Mouse (Mus musculus) c-Kit-positive CD71-positive TER-119-negative erythroid progenitor cells, embryonic 14.5 days (primary cell): ENCODE results near the gene Mapk1ip1l.

Source experiments
- DNase-seq: peaks from one replicate; pipeline ENCODE4 v3.0.0-alpha.2; 2013; ENCODE audit warnings: low read depth

The Mapk1ip1l gene

DNA sequence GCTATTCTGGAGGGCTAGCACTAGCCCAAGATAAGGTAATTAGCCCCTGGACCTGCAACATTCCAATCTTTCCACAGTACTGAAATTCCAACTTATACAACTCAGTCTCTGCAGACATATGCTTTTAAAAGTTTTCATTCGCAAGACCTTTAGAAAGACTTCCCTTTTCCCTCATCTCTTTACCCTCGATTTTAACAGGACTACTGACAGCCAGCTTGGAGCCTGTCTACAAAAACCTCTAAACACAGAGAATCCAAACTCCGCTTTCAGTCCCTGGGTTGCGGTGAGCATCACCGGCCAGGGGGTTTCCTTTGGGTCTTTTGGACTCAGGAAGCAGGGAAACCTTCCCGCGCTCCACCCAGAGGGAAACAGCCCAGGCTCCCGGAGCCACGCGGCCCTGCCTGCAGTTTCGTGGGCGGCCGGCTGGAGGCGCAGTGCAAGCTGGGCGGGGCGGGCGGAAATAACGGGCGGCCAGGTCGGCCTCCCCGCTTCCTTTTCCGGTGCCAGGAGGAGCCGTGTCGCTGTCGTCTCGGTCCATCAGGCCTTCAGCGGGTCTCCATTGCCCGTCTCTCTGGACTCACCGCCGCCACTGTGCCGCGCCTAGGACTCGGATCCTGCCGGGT lies at the start of gene Mapk1ip1l:
TSS of gene Mapk1ip1l (plus strand) at position 482 of the 623 bp plus-strand sequence.
- peak; percentile 76 for DNase-seq

DNA sequence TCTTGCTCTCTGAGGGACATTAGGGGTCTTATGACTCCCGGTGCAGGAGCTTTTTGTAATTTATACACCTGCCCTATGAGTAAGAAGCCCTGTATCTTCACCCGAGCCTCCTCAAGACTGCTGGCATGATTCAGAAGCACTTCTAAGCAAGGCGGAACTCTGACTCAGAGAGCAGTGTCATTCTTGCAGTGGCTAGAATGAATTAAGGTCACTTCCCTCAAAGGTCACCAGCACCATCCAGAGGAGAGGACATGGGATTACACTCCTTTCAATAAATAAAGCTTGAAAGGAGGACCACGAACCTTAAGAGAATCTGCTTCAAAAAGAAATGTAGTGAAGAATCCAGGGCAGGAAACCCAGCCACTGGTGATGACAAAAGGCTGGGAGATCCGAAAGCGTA lies 48.2 kb upstream of the Mapk1ip1l start:
- no peak for DNase-seq

DNA sequence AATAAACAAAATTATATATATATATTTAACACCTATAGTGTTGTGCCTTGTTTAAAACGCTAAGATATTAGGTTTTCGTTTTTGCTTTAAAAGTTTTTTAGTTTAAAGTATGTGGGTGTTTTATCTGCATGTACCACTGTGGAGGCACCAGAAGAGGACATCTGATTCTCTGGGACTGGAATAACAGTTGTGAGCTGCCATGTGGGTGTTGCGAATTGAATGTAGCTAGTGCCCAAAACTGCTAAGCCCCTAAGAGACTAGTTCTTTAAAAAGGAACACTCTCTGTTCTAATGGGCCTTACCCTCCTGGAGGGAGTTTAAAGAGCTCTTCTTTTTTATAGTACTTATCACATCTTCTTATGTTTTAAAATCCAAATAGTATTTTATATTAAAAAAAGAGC lies 33.2 kb upstream of the Mapk1ip1l start:
- DNase-seq: no peak

DNA sequence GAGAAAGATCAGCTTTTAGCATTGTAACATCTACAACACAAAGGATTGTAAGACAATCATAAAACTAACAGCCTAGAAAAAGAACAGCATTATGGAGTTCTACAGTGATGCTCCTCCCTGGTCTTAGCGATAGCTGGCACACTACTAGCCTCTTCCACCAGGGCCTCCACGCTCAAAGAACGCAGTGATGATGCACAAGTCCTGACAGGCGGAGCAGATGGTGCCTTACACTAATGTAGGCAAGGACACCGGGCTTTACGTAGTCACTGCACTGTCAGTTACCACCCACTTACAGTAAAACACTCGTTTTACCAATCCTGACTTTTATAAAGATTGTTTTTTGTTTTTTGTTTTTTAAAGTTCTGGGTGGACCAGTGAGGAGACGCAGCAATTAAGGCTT lies 32.2 kb upstream of the Mapk1ip1l start:
- DNase-seq: no peak

DNA sequence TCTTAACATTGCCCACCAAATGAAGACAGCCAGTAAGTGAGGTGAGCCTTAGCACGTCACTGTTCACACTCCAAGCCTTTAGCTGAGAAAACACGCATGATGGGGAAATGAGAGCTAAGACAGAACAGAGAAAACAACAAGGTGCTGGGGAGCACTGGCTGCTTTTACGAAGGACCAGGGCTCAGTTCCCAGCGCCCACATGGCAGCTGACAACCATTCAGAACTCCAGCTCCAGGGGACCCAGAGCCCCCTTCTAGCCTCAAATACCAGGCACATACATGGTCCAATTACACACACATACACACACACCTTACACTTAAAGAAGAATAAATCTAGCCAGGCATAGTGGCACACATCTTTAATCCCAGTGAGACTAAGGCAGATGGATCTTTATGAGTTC lies 29.0 kb upstream of the Mapk1ip1l start:
- no peak for DNase-seq

DNA sequence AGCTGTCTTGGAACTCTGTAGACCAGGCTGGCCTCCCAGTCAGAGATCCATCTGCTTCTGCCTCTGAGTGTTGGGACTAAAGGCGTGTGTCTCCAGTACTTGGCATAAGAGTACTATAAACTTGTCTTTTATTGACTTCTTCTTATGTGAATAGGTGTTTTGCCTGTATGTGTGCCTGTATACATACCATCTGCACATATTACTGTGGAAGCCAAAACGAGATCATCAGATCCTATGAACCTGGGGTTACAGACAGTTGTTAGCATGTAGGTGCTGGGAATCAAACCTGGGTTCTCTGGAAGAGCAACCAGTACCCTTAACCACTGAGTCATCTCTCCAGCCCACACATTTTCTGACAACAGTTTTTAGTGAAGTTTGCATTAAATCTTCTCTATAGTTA lies 28.4 kb upstream of the Mapk1ip1l start:
- no peak for DNase-seq

DNA sequence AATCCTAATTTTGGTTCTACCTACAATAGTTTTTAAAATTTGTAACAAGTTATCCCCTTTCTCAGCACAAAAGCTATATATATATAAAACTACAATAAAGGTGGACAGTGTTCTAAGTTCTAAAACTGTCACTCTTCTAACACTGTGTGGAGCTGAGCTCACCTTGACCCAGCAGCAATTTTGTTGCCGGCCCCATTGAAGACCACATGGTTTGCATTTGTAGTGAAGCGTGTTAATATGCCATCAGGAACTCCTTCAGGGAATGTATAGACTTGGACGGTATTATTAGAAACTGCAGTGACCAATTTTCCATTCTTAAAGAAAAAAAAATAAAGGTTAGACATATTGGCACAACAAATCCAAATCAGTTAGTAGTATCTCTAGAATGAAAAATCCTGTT lies 24.3 kb upstream of the Mapk1ip1l start:
- no peak for DNase-seq

DNA sequence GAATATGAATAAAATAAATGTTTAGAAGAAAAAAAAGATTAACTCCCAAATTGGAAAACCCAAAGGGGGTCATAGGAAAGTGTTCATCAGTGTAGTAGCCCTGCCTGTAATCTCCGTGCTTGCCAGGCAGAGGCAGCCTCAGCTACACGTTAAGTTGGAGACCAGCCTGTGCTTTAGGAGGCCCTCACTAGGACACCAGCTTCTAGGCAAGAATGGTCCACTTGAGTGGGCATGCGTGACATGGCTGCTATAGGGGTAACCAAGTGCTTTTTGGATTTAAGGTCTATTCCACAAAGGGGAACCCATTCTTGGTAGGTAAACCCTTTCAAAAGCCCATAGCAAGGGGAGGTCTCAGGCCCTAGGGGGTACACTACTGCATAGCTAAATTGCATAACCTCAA lies 22.6 kb upstream of the Mapk1ip1l start:
- DNase-seq: peak; percentile 63

DNA sequence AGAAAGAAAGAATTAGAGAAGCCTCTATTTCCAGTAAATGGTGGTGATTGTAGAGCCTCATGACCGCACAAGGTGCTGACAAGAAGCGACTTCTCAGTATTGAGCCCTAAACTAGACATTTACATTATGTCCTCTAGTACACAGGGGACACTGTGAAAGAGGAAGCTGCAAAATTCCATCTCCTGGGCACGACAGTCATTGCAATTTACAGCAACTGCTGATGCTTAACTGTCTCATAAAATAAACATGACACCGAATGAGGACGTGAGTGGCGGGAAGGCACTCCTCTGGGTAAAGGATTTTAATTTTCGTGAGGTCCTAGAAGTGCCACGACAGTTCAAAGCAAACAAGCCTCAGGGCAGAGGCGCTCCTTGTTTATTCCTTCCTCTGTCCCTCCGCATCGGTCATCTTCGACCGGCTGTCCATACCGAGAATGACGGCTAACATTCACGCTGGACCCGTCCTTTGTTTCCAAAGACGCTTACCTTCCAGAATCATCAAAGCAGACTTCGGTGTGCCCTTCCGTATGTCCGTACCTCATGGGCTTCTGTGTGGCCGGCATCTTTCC lies 21.9 kb upstream of the Mapk1ip1l start:
- no peak for DNase-seq

DNA sequence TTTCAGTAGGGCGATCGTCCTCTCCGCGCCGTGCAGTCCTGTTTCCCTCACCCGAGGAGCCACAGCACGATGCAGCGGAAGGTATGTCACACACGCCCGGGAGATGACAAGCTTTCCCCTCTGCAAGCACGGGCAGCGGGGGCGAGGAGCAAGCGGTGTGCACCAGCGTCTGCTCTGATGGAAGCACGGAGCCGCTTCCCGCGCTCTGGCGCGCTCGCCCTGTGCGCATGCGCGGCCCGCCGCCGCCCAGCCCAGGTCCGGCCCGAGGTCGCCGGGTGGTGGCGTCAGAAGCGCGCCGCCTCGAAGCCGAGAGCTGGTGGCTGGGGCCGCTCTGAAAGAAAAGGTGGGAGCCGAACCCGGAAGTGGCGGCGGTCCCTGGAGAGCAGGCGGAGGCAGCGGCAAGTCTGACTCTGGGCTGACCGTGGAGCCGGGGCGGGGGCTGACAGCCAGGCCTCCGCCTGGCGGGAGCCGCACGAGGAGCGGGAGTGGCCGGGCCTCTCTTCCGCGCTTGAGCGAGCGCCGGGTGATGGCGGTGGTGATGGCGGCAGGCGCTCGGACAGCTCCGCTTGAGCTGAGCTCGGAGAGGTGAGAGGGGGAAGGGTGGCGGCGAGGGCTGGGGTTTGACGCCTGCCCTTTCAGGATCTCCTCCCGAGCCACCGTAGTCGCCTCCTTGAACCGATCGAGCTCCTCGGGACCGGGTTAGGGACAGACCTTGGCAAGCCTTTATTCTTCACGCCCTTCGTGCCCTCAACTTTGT lies 21.3 kb upstream of the Mapk1ip1l start, which contains the start of the genes Wdhd1 and Socs4:
TSS of gene Wdhd1 (minus strand) at position 221 of the 757 bp plus-strand sequence.
TSS of gene Socs4 (plus strand) at position 295 of the 757 bp plus-strand sequence.
- DNase-seq: peak; percentile 84

DNA sequence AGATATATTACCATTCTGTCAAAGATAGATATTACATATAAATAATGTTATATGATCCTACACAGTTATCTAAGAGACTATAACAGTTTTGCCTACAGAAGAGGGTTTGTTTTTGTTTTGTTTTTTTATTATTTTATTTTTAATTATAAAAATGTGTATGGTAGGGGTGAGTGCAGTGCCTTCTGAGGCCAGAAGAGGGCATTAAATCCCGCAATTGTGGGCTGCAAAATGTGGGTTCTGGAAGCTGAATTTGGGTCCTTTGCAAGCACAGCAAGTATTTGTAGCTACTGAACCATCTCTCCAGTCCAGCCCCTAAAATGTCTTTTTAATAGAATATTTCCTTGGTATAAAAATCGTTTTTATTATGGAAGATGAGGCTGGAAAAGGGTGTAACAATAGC lies 19.0 kb upstream of the Mapk1ip1l start:
- no peak for DNase-seq

DNA sequence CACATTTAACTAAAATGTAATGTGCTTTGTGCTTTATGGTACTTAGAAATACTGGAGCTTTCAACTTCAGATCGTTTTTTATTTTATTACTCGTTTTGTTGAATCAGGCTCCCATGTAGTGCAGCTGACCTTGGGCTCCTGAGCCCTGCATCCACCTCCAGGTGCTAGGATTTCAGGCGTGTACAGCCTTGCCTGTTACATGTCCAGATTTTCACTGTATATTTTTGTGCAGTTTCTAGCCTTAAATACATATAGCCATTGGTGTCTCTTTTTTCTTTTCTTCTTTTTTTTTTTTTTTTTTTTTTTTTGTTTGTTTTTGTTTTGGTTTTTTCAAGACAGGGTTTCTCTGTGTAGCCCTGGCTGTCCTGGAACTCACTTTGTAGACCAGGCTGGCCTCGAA lies 16.5 kb upstream of the Mapk1ip1l start:
- no peak for DNase-seq

DNA sequence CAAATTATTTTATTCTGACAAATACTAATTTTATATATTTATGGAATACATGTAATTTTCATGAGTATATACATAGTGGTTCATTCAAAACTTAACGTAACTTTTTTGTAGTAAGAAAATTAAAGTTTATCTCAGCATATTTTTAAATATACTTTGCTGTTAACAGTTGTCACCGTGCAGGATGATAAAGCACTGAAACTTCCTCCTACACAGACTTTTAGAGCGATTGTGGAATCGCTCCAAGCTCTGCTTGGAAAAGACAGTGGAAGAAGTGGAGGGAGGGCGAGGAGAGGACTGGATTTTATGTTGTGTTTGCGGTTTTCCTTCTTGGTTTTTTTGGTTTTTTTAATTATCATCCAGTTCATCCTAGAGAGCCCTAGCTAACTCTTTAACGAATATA lies 14.5 kb upstream of the Mapk1ip1l start:
- DNase-seq: no peak

DNA sequence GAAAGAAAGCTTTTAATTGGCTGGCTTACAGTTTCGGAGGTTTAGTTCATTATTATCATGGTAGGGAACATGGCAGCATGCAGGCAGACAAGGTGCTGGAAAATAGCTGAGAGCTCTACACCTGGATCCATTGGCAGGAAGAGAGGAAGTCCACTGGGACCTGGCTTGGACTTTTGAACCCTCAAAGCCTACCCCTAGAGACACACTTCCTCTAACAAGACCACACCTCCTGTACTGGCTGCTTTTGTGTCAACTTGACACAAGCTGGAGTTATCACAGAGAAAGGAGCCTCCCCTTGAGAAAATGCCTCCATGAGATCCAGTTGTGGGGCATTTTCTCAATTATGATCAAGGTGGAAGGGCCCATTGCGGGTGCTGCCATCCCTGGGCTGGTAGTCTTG lies 12.8 kb upstream of the Mapk1ip1l start:
- DNase-seq: no peak

DNA sequence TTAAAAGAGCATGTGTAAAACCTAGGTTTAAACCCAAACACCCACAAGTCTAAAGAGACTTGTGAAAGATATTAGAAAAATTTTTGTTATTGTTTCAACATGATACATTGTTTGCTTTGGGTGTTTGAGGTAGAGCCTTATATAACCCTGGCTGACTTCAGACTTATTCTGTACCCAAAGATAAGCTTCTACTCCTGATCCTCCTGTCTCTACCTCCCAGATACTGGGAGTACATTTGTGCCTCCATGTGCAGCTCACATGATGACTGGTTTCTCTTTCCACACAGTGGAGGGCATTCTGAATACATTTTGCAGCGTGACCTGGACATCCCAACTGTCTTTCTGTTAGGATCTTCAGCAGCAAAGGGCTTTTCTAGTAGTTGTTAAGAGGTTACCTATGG lies 11.9 kb upstream of the Mapk1ip1l start:
- DNase-seq: no peak

DNA sequence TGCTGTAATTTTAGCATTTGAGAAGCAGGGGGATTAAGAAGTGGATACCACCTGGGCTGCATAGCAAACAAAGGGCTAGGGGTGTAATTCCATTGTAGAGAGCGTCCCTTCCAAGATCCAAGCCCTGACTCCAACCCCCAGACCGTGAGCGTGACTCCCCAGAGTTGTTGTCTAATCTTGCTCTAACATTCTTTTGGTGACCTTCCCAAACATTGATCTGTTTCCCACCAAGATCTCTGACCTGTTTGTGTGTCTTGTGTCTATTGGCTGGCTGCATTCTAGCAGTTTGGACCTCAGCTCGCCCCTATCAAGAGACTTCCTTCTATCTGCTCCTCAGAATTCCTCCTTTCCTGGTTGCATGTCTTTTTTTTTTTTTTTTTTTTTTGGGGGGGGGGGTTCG lies 11.0 kb upstream of the Mapk1ip1l start:
- DNase-seq: no peak

DNA sequence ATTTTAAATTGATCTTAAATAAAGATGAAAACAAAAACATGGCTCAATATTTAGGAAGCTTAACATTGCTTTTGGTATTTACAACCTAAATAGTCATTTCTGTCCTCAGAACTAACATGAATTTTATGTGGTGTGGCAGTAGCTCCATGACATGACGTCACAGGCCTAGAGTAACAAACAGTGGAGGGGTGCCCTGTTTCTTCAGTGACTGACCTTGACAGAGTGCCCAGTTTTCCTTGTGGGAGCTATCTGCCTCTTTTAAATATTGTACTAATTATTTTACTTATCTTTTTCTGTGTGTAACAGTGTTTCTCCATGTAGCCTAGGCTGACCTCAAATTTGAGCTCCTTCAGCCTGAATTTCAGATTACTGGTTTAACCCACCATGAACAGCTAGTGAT lies 6.3 kb upstream of the Mapk1ip1l start:
- no peak for DNase-seq

DNA sequence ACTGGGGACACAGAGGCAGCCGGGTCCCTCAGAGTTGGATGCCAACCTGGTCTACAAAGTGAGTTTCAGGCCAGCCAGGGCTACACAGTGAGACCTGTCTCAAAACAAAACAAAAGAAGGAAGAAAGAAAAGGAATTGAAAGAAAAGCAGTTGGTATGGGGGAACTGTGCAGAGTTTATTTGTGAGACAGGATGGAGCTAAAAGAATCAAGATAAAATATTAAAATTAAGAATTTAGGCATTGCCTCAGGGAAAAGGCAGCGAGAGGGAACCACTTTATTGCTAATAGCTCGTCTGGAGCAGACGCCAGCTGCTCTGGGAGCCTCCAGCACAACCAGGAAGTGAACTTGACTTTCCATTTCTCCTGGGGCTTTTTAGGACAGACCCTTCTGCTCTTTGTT lies 3.9 kb upstream of the Mapk1ip1l start:
- DNase-seq: no peak

DNA sequence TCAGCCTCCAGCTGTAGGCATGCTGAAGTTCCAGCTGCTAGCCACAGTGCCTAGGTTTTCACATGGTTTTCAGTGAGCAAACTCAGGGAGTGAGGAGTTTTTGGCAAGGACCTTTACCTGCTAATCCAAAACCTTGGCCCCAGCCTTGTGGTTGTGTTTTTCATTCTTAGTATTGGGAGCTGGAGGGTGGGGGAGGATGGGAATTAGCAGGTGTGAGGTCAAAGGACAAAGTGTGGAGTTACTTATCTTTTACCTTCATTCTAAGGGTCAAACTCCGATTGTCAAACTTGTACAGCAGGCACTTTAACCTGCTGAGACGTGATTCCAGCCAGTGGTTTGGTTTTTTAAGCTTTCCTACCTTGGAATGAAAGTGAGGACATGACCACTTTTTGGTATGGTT lies 1.8 kb upstream of the Mapk1ip1l start:
- DNase-seq: no peak

DNA sequence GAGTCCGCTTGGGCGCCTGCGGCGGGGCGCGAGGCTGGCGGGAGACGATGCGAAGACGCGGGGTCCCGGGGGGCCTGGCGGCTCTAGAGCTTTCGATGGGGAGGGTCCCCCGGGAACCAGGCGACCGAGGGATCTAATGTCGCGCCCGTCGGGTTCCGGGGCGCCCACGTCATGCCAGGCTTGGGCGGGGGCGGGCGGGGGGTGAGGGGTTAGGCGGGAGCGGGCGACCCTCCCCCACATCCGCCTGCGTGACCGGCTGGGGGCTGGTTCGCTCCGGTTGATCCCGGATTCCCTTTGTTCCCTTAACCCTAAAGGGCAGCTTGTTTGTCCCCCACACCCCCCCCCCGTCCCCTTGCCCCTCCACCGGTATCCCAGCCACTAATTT lies 334 bp downstream of the Mapk1ip1l start:
- no peak for DNase-seq

DNA sequence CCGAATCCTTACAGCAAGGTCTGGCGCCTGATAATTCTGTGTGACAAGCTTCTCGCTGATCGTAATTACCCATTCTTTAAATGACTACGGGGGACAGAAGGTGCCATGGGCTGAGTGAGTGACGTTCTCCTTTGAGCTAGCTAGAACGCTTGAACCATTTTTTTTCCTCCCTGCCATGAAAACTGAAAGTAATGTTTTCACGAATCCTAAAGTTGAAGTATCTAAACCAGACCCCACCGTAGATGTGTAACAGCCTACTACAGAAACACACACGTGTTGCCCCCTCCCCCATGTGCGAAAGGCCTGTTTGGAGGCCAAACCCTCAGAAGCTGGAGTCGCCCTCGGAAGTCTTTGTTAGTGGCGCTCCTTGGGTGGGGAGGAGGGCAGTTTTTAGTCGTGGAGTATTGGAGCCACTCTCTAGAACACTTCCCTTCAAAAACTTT lies 774 bp downstream of the Mapk1ip1l start:
- no peak for DNase-seq

DNA sequence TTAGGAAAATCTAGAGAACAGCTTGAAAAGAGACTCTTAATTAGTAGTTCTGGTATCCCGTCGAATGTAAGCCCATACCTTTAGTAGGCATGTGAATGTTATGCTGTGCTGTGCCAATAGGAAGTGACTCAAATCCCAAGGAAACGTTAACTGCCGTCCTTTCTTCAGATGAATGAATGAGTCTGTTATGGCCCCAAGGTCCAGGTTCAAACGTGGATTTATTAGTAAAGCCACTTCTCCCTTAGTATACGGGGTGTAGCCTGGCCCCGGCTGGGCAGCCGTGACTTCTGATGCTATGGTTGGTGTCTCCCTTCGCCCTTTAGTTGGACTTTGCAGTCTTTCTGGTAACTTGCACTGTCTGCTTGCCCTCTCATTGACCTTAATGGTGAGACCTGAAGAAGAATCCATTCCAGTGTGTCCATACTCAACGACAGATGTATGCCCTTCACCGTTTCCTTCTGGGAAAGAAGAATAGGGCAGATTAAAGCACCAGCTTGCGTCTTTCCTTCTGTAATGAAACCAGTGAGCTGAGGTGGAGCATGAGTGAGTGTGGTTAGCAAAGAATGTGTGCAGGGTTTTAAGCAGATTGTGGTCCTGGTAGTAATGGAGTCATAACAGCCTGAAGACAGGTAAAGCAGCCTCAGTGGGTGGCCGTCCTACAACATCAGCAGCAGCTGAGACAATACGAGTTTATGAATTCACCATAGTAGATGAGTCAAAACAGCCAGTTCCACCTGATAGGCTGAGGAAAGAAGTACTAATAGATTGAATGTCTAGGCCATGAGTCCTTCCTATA lies 5.0 kb downstream of the Mapk1ip1l start:
- DNase-seq: no peak
